ENCODE assay signal across 18 mouse cellular contexts in the genomic region with DNA sequence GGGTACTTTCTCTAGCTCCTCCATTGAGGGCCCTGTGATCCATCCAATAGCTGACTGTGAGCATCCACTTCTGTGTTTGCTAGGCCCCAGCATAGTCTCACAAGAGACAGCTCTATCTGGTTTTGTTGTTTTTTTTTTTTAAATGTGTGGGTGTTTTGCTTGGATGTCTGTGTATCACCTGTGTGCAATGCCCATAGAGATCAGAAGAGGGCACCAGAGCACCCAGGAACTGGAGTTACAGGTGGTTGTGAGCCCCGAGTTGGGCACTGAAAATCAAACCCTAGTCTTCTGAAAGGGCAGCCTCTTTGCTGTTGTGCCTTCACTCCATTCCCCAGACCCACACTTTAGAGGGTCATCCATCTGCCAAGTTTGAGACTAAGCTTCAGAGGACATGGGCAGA. TPM values are rescaled to one million over a fixed set of nuclear protein-coding genes. Genes with fewer than 3 reads are reported as not detected.
A peak's percentile ranks its signal among the peaks of the same experiment; 100 is the strongest.
DNase-seq lines count a peak whose midpoint lies in the region; ATAC-seq and TF ChIP-seq lines count a peak whose summit lies in the region.
"Had no signal": no experiment of that assay in that cellular context is flagged by ENCODE, and none has a peak within 500 bp of the region (broad histone marks: within the 10 kb centered on the region; RNA-seq: fewer than 3 reads in every experiment).

No protein-coding gene starts in this region.

- intact Hi-C loops in gastrocnemius, adult 2 months (cut with DNase I) = no loop called here

- WGBS in liver, postnatal 0 days (ENCODE audit: insufficient replicate concordance) = 81% methylated on average over 1 of the region's 1 CpGs
- WGBS in liver, embryonic 12.5 days (ENCODE audit: insufficient replicate concordance) = 62% methylated on average over 1 of the region's 1 CpGs

- DNase-seq in gastrocnemius, adult 2 months = no peak
- no peak for DNase-seq in gastrocnemius, adult 8-10 months (ENCODE audit: low spot score in 2 of 2)
- DNase-seq in liver, postnatal 0 days = no peak
- DNase-seq in naive thymus-derived CD4-positive, alpha-beta T cell, adult 2 months (ENCODE audit: low read depth) = peak; percentile 42
- no peak for DNase-seq in frontal cortex, postnatal 10 days (ENCODE audit: low spot score in 2 of 2)
- no peak for DNase-seq in adrenal gland, postnatal 4 days (ENCODE audit: low spot score in 2 of 2)
- DNase-seq: adrenal gland, adult 8-10 months; cerebellum, adult 11-12 months; cerebellum, postnatal 25 days; gastrocnemius, postnatal 36 days; heart, postnatal 36 days; thymus, postnatal 14 days had no signal

- no peaks in the 10 kb centered on the region for H3K9me3 ChIP-seq in liver, postnatal 0 days (ENCODE audit: low read length)
- 0 out of 2 replicates have a peak, but pooled peaks cover 4% of the 10 kb centered on the region for H3K9me3 ChIP-seq in liver, embryonic 12.5 days (replicated peaks)
- H3K9me3 ChIP-seq in E14TG2a.4 (ENCODE audit: low read length) = peaks cover 4% of the 10 kb centered on the region; the same call in 1 of the 2 replicates
- H3K9me3 ChIP-seq: forebrain, embryonic 12.5 days; limb, embryonic 12.5 days; midbrain, embryonic 15.5 days had no signal

- peak; percentile 23; the same call in 1 of the 2 replicates for TF ChIP-seq CTCF in gastrocnemius, adult 2 months (IDR thresholded peaks at IDR 0.05)
- TF ChIP-seq CTCF in liver, postnatal 0 days (IDR thresholded peaks at IDR 0.05; ENCODE audit: low read depth) = peak; percentile 45
- peak; percentile 50 for TF ChIP-seq CTCF in E14TG2a.4 (conservative IDR thresholded peaks at IDR 0.05; ENCODE audit: low read length)

- H3K4me1 ChIP-seq in liver, postnatal 0 days (ENCODE audit: insufficient read depth) = peaks cover 22% of the 10 kb centered on the region
- H3K4me1 ChIP-seq in liver, embryonic 12.5 days = peaks cover 27% of the 10 kb centered on the region
- H3K4me1 ChIP-seq in E14TG2a.4 (replicated peaks; ENCODE audit: low read depth, low read length) = peaks cover 27% of the 10 kb centered on the region

- H3K27me3 ChIP-seq in liver, postnatal 0 days (ENCODE audit: insufficient read depth, low read length) = no peaks in the 10 kb centered on the region
- no peaks in the 10 kb centered on the region for H3K27me3 ChIP-seq in liver, embryonic 12.5 days (replicated peaks)
- H3K27me3 ChIP-seq in E14TG2a.4 (ENCODE audit: insufficient read depth, low read length) = peaks cover 9% of the 10 kb centered on the region; the same call in 1 of the 2 replicates
- H3K27me3 ChIP-seq: forebrain, embryonic 12.5 days; limb, embryonic 12.5 days; midbrain, embryonic 15.5 days had no signal

- no peak for ATAC-seq in liver, postnatal 0 days
- no peak for ATAC-seq in liver, embryonic 12.5 days
- ATAC-seq: midbrain, embryonic 15.5 days had no signal

- no peaks in the 10 kb centered on the region for H3K36me3 ChIP-seq in liver, postnatal 0 days (replicated peaks; ENCODE audit: insufficient read depth, low read length)
- 0 out of 2 replicates have a peak, but pooled peaks cover under 1% of the 10 kb centered on the region for H3K36me3 ChIP-seq in liver, embryonic 12.5 days
- no peaks in the 10 kb centered on the region for H3K36me3 ChIP-seq in E14TG2a.4 (ENCODE audit: insufficient read depth, low read length)
- H3K36me3 ChIP-seq: forebrain, embryonic 12.5 days; limb, embryonic 12.5 days; midbrain, embryonic 15.5 days had no signal

- no peak overlapping the region for H3K27ac ChIP-seq in gastrocnemius, adult 2 months
- H3K27ac ChIP-seq in liver, postnatal 0 days (ENCODE audit: low read depth) = no peak overlapping the region
- no peak overlapping the region for H3K27ac ChIP-seq in liver, embryonic 12.5 days
- H3K27ac ChIP-seq: forebrain, embryonic 12.5 days; limb, embryonic 12.5 days; midbrain, embryonic 15.5 days had no signal

- no peak for TF ChIP-seq EP300 in liver, postnatal 0 days (IDR thresholded peaks at IDR 0.05; ENCODE audit: low read depth)

- no peak overlapping the region for H3K4me2 ChIP-seq in liver, postnatal 0 days (ENCODE audit: low read depth, low read length)
- H3K4me2 ChIP-seq in liver, embryonic 12.5 days = no peak overlapping the region
- H3K4me2 ChIP-seq: forebrain, embryonic 12.5 days; heart, embryonic 11.5 days; limb, embryonic 12.5 days; midbrain, embryonic 15.5 days had no signal

- no peak overlapping the region for H3K9ac ChIP-seq in liver, postnatal 0 days (replicated peaks)
- H3K9ac ChIP-seq in liver, embryonic 12.5 days = no peak overlapping the region
- H3K9ac ChIP-seq: forebrain, embryonic 12.5 days; limb, embryonic 12.5 days; midbrain, embryonic 15.5 days had no signal

- H3K4me3 ChIP-seq in gastrocnemius, adult 2 months = no peak overlapping the region
- H3K4me3 ChIP-seq in liver, postnatal 0 days (ENCODE audit: low read depth, low read length) = no peak overlapping the region
- H3K4me3 ChIP-seq in liver, embryonic 12.5 days = no peak overlapping the region
- no peak overlapping the region for H3K4me3 ChIP-seq in E14TG2a.4 (replicated peaks; ENCODE audit: low read length)
- H3K4me3 ChIP-seq: forebrain, embryonic 12.5 days; limb, embryonic 12.5 days; midbrain, embryonic 15.5 days had no signal

RNA-seq across cellular contexts. Expression of a gene that starts 13.7 kb away (rescaled TPM):
- 10 to 100 TPM; 28.6 to 81.6 TPM for total RNA-seq in gastrocnemius, adult 2 months (2021)
- total RNA-seq in gastrocnemius, adult 8-10 months (2022) = 10 to 100 TPM; 22.2 to 31.2 (median 23.5) TPM
- polyA plus RNA-seq in liver, postnatal 0 days (2015; fragmentation: Nextera tagmentation; extraction: Ambion mirVana) = 5.0 and 6.2 TPM in 2 replicates
- 5.5 and 5.6 TPM in 2 replicates for polyA plus RNA-seq in liver, embryonic 12.5 days (2016; fragmentation: Nextera tagmentation; extraction: Ambion mirVana)
- total RNA-seq in adrenal gland, postnatal 4 days (2021) = 100 to 1,000 TPM; 115 to 119 TPM
